Mouse (Mus musculus): ENCODE data around the gene Cep83. TPM values are rescaled to one million over a fixed set of nuclear protein-coding genes. Genes with fewer than 3 reads are reported as not detected.

The Cep83 gene
- polyA plus RNA-seq, 1 experiment from 2014 or later: 21.9 TPM

DNA sequence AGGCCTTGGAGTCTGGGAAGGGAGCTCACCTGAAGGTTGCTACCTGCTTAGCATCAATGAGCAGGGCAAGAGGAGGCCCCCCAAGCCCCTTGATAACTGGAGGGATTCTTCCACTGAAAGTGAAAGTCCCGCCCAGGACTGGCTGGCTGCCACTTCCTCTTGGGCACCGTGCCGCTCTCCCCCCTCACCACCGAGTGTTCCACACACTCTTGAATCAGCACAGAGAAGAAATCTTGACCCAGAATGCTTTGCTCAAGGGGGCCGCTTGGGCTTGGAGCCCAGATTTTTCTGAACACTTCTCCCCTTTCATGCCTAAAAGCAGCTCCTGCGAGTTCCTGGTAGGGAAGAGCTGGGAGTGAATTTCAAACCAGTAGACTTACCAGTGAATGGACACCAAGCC lies 141.0 kb downstream of the Cep83 start:
- H3K27me3 ChIP-seq: no peaks in the 10 kb centered on the region
- H3K4me2 ChIP-seq: peak overlapping the region; percentile 42
- no peaks in the 10 kb centered on the region for H3K36me3 ChIP-seq
- H3K4me3 ChIP-seq: 0 out of 2 replicates have a peak overlapping the region, but pooled peaks have one; percentile 7
- peak overlapping the region; percentile 96 for H3K27ac ChIP-seq
- peaks cover 51% of the 10 kb centered on the region for H3K4me1 ChIP-seq
- H3K9ac ChIP-seq: no peak overlapping the region
- peak; percentile 86 for ATAC-seq (ENCODE audit: borderline replicate concordance, extremely low read depth, low FRiP score, low TSS enrichment)
- H3K9me3 ChIP-seq: no peaks in the 10 kb centered on the region
- WGBS: 4% methylated on average over 6 of the region's 6 CpGs

GRCm38 (mm10) chr10:94835874-94836273 lies 147.4 kb downstream of the Cep83 start:
- Histone ChIP-seq H3K4me2 (no peak overlapping the region), H3K36me3 (no peaks in the 10 kb centered on the region)
- WGBS: 66% methylated on average over 9 of the region's 9 CpGs

More at GRCm38 (mm10) chr10:94835874-94836273, 147.4 kb downstream of the Cep83 start:
- Histone ChIP-seq H3K4me3 (no peak overlapping the region), H3K27me3 (no peaks in the 10 kb centered on the region), H3K27ac (no peak overlapping the region), H3K9ac (no peak overlapping the region), H3K4me1 (no peaks in the 10 kb centered on the region), H3K9me3 (no peaks in the 10 kb centered on the region)
- ATAC-seq (ENCODE audit: borderline replicate concordance, extremely low read depth, low FRiP score, low TSS enrichment): no peak
